Mouse (Mus musculus): ENCODE results near the gene Cxcl16. TPM values are rescaled to one million over a fixed set of nuclear protein-coding genes. Genes with fewer than 3 reads are reported as not detected.
"Not testable (repeated sequence)": the region's sequence is repeated elsewhere in the genome, so short reads cannot be mapped to it uniquely, and the experiment has no call there.

The Cxcl16 gene
- polyA plus RNA-seq, 1 experiment from 2014 or later = 1.9 TPM

DNA sequence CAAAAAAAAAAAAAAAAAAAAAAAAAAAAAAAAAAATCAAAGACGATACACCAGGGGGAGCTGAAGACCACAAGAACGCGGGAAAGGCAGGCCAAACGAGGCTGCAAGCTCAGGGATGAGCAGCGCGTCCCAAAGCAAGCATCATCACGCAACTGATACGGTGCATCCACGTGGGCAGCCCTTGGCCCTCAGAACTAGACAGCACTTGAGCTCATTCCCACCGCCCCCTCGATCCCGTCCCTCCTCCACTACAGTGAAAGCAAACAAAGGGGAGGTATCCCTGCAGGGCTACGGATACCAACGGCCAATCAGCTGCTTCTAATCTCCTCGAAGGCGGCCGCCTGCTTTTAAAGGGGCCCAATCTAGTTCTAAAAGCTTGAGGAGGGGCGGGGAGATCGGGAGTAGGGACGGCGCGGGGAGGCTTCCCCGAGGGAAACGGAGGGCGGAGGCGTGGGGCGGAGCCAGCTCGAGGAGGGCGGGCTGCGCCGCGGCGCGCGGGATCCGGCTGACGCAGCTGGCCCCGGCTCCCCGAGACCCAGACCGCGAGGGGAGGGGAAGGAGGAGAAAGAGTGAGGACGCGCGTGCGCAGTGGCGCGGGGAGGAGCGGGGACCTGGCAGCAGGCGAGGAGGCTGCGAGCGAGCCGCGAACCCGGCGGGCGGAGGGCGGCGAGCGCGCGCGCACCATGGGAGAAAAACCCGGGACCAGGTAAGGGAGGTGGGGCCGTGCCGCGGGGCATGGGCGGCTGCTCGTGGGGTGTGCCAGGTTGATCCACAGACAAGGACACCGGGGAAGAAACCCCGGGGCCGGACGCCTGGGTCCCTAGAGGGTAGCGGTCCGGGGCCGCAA is 27.5 kb downstream of the Cxcl16 start, which contains the start of gene Arrb2:
Gene Arrb2, plus strand, starts transcription at position 588 of the 847 bp plus-strand sequence.
- Histone ChIP-seq H3K4me2 (replicated peaks) (peak within 1 kb of the TSS; percentile 73), H3K27me3 (no peaks in the 10 kb centered on the region), H3K9ac (replicated peaks) (peak within 1 kb of the TSS; percentile 84), H3K4me3 (peak within 1 kb of the TSS; percentile 73), H3K4me1 (peaks cover 29% of the 10 kb centered on the region), H3K36me3 (peaks cover 14% of the 10 kb centered on the region), H3K9me3 (no peaks in the 10 kb centered on the region), H3K27ac (replicated peaks) (peak within 1 kb of the TSS; percentile 94)
- peak; percentile 97 for ATAC-seq (replicated peaks)
- 1% methylated on average over 72 of the region's 75 CpGs for WGBS

DNA sequence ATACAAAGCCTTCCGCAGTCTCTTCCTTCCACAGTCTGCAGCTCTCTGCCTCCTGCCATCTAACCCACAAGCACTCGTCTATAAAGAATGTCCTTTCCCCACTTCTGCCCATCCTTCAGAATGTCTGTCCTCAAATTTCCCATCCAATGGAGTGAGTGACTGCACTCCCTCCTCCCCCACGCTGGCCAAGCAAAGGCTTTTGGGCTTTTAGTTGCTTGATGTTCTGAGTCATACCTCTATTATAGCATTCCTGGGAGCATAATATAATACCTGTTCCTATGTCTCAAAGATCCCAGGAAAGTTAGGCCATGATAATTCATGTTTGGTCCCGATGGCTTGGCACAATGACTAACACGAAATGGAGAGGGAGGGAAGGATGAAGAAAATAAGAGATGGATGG is 28.2 kb downstream of the Cxcl16 start:
- WGBS = 22% methylated on average over 5 of the region's 5 CpGs
- Histone ChIP-seq H3K27me3 (no peaks in the 10 kb centered on the region), H3K4me2 (replicated peaks) (peak overlapping the region; percentile 73), H3K36me3 (peaks cover 8% of the 10 kb centered on the region), H3K4me3 (peak overlapping the region; percentile 73), H3K9ac (replicated peaks) (peak overlapping the region; percentile 84), H3K9me3 (no peaks in the 10 kb centered on the region), H3K27ac (replicated peaks) (peak overlapping the region; percentile 94), H3K4me1 (peaks cover 29% of the 10 kb centered on the region)
- no peak for ATAC-seq (replicated peaks)

DNA sequence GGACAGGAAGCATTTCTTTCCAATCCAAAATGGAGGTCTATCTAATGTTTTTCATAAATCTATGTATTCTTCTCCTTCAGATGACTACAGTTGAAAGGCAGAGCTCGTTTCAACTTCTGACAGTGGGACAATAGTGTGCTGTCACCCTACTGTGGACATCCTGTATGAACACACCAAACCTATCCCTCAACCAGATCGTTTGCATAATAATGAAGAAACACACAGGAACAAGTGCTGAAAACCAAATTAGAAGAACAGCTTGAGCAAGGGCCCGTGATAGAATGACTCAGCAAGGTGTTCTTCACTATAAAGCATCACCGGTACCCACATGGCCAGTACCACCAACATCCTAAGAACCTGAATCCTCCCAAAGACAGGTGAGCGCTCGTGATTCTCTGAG is 33.2 kb downstream of the Cxcl16 start:
- not testable (repeated sequence) for ATAC-seq (replicated peaks); H3K9me3 ChIP-seq; H3K9ac ChIP-seq (replicated peaks); H3K4me2 ChIP-seq (replicated peaks); H3K36me3 ChIP-seq; H3K27ac ChIP-seq (replicated peaks); H3K27me3 ChIP-seq; H3K4me3 ChIP-seq; H3K4me1 ChIP-seq
- WGBS = 62% methylated on average over 6 of the region's 6 CpGs

DNA sequence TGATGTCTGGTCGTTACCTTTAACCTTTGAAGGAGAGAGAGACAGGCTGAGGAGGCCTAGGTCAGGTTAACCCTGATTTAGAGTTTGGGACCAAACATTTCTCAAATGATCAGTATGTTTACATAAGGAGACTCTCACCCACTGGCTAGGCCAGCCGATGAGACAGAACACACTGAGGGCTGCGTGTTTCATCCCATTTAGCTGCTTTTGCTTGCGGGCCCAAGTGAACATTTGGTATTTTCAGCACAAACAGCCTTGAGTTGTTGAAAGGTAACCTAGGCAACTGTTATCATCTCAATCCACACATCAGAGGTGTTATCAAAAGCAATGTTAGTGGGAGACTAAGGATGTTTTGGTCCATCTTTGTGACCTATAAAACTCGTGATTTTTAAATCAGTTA is 40.3 kb downstream of the Cxcl16 start:
- no peak for ATAC-seq (replicated peaks)
- H3K36me3 ChIP-seq = no peaks in the 10 kb centered on the region
- no peaks in the 10 kb centered on the region for H3K9me3 ChIP-seq
- no peak overlapping the region for H3K27ac ChIP-seq (replicated peaks)
- no peaks in the 10 kb centered on the region for H3K4me1 ChIP-seq
- WGBS = 74% methylated on average over 5 of the region's 5 CpGs
- no peak overlapping the region for H3K4me3 ChIP-seq
- no peaks in the 10 kb centered on the region for H3K27me3 ChIP-seq
- no peak overlapping the region for H3K9ac ChIP-seq (replicated peaks)
- H3K4me2 ChIP-seq (replicated peaks) = no peak overlapping the region

DNA sequence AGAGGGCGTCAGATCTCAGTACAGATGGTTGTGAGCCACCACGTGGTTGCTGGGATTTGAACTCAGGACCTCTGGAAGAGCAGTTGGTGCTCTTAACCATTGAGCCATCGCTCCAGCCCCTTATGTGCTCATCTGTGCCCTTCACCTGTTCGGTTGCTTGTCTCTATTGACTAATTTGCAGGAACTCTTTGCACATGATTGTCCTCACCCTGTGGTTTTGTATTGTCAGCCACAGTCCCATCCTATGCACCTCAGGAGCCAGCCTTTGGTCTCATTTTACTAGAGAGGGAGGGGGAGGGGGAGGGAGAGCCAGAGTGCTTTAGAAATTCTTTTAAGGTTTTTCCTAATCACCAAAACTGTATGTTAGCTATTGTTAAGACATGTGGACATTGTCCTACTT is 41.6 kb downstream of the Cxcl16 start:
- Histone ChIP-seq H3K36me3 (no peaks in the 10 kb centered on the region), H3K9ac (replicated peaks) (no peak overlapping the region), H3K27ac (replicated peaks) (no peak overlapping the region), H3K4me1 (no peaks in the 10 kb centered on the region), H3K27me3 (no peaks in the 10 kb centered on the region), H3K4me3 (no peak overlapping the region), H3K4me2 (replicated peaks) (no peak overlapping the region), H3K9me3 (no peaks in the 10 kb centered on the region)
- ATAC-seq (replicated peaks) = no peak
- 67% methylated on average over 4 of the region's 4 CpGs for WGBS

DNA sequence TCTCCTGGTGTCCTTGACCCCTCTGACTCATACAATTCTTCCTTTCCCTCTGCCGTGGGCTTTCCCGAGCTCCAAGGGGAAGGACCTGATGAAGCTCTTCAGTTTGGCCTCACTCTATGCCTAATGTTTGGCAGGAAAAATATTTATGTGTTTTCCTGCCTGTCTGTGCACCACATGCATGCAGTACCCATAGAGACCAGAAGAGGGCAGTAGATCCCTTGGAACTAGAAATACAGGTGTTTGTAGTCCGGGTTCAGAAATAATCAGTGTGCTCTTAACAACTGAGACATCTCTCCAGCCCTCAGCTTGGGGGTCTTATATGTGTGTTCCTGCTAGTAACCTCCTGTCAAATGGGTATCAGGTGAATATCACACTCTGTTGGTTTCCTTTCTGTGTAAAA is 45.8 kb downstream of the Cxcl16 start:
- no peak for ATAC-seq (replicated peaks)
- Histone ChIP-seq H3K27ac (replicated peaks) (no peak overlapping the region), H3K4me2 (replicated peaks) (no peak overlapping the region), H3K9me3 (no peaks in the 10 kb centered on the region), H3K27me3 (no peaks in the 10 kb centered on the region), H3K4me1 (peaks cover 10% of the 10 kb centered on the region), H3K9ac (replicated peaks) (no peak overlapping the region), H3K36me3 (no peaks in the 10 kb centered on the region), H3K4me3 (no peak overlapping the region)
- WGBS = 5% methylated on average over 3 of the region's 3 CpGs

DNA sequence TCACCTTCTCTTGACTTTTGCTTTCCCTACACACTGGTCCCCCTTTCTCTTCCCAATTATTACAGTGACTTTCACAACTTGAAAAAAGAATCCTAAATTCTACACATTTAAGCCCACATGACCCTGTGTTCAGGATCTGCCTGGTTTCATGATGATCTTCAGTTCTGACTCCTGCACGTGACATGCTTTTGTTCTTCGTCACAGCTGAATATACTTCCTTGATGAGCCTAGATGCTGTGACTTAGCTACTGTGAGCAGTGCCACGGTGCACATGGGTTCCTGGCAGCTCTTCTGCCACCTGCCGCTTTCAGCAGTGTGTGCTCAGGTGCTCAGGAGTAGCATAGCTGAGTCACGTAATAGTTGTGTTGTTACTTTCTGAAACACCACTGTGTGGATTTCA is 47.2 kb downstream of the Cxcl16 start:
- Histone ChIP-seq H3K36me3 (no peaks in the 10 kb centered on the region), H3K4me2 (replicated peaks) (no peak overlapping the region), H3K27me3 (no peaks in the 10 kb centered on the region), H3K9me3 (no peaks in the 10 kb centered on the region), H3K27ac (replicated peaks) (no peak overlapping the region), H3K4me3 (no peak overlapping the region), H3K4me1 (peaks cover 24% of the 10 kb centered on the region), H3K9ac (replicated peaks) (no peak overlapping the region)
- 74% methylated on average over 5 of the region's 5 CpGs for WGBS
- ATAC-seq (replicated peaks) = no peak

DNA sequence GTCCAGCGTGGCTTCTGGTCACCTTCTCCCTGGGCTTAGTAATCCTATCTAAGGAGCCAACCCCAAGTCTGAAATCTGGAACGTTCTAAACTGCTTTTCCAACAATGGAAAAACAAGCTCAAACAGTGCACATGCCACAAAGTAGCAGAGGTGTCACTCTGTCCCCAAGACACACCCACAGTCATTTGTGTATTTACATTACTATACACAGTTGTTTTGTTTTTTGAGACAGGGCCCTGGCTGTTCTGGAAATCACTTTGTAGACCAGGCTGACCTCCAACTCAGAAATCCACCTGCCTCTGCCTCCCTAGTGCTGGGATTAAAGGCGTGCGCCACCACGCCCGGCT is 49.5 kb downstream of the Cxcl16 start:
- H3K4me2 ChIP-seq (replicated peaks) = peak overlapping the region; percentile 91
- WGBS = 60% methylated on average over 6 of the region's 6 CpGs
- H3K9me3 ChIP-seq = no peaks in the 10 kb centered on the region
- ATAC-seq (replicated peaks) = no peak
- no peaks in the 10 kb centered on the region for H3K27me3 ChIP-seq
- peak overlapping the region; percentile 82 for H3K27ac ChIP-seq (replicated peaks)
- peaks cover 4% of the 10 kb centered on the region for H3K36me3 ChIP-seq
- peaks cover 31% of the 10 kb centered on the region for H3K4me1 ChIP-seq
- peak overlapping the region; percentile 98 for H3K9ac ChIP-seq (replicated peaks)
- peak overlapping the region; percentile 95 for H3K4me3 ChIP-seq

DNA sequence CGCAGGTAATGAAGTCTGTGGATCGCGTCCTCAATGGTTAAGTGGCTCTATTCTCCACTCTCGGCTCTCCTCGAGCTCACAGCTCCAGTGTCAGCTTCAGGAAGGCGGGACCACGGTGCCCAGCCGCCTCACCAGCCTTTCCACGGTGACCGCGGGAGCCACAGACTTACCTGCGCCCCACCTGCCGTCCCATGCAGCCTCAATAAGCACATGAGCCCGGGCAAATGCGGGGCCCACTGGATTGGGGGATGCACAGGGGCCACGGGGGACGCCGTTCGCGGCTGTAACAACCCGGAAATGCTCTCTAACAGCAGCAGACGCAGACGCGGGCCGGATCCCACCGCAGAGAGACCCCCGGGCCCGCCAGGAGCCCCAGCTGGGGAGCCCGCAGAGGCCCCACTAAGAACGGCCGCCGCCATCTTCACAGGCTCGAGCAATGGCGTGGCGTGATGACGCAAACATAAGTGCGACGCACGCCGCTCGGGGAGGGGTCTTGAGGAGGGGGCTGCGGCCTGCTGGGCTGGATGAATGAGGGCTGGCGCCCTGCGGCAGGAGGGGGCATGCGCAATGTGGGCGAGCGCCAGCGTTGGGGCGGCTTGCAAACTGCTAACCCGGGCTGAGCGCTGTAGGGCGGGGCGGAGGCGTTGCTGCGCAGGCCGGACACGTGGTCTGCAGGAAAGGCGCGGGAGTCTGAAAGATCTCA is 50.0 kb downstream of the Cxcl16 start, which contains the start of gene Pelp1:
Gene Pelp1, minus strand, starts transcription at position 438 of the 703 bp plus-strand sequence.
- peak within 1 kb of the TSS; percentile 98 for H3K9ac ChIP-seq (replicated peaks)
- peaks cover 8% of the 10 kb centered on the region for H3K36me3 ChIP-seq
- peak within 1 kb of the TSS; percentile 91 for H3K4me2 ChIP-seq (replicated peaks)
- peak within 1 kb of the TSS; percentile 82 for H3K27ac ChIP-seq (replicated peaks)
- H3K27me3 ChIP-seq = no peaks in the 10 kb centered on the region
- peak; percentile 99 for ATAC-seq (replicated peaks)
- peak within 1 kb of the TSS; percentile 95 for H3K4me3 ChIP-seq
- H3K9me3 ChIP-seq = no peaks in the 10 kb centered on the region
- peaks cover 31% of the 10 kb centered on the region for H3K4me1 ChIP-seq
- WGBS = under 1% methylated on average over 59 of the region's 59 CpGs

Small RNA genes lying within 50 kb of the gene (microRNA-seq; reads per million reads assigned to microRNA genes)
- gene Mir7115 = not detected

Other genes starting within 250 kb of the Cxcl16 start
- 3.2 and 3.6 TPM in 2 replicates for gene Slc16a11, start 247.2 kb downstream of the Cxcl16 start, polyA plus RNA-seq (2015; fragmentation: Nextera tagmentation; extraction: Ambion mirVana)
- 14.9 and 17.7 TPM in 2 replicates for gene Slc16a13, start 238.9 kb downstream of the Cxcl16 start, polyA plus RNA-seq (2015; fragmentation: Nextera tagmentation; extraction: Ambion mirVana)
- gene Bcl6b, start 230.2 kb downstream of the Cxcl16 start, polyA plus RNA-seq (2015; fragmentation: Nextera tagmentation; extraction: Ambion mirVana) = 5.7 and 6.1 TPM in 2 replicates
- 191 and 199 TPM in 2 replicates for gene 0610010K14Rik, start 222.1 kb downstream of the Cxcl16 start, polyA plus RNA-seq (2015; fragmentation: Nextera tagmentation; extraction: Ambion mirVana)
- 12.9 and 13.0 TPM in 2 replicates for gene Gm21988, start 220.2 kb downstream of the Cxcl16 start, polyA plus RNA-seq (2015; fragmentation: Nextera tagmentation; extraction: Ambion mirVana)
- 271 and 278 TPM in 2 replicates for gene Rnasek, start 220.1 kb downstream of the Cxcl16 start, polyA plus RNA-seq (2015; fragmentation: Nextera tagmentation; extraction: Ambion mirVana)
- gene Alox12, start 204.6 kb downstream of the Cxcl16 start, polyA plus RNA-seq (2015; fragmentation: Nextera tagmentation; extraction: Ambion mirVana) = 0.66 and 0.79 TPM in 2 replicates
- not detected in 2 replicates for gene Alox12e, start 137.4 kb downstream of the Cxcl16 start, polyA plus RNA-seq (2015; fragmentation: Nextera tagmentation; extraction: Ambion mirVana)
- gene Alox15, start 108.0 kb downstream of the Cxcl16 start, polyA plus RNA-seq (2015; fragmentation: Nextera tagmentation; extraction: Ambion mirVana) = not detected in 2 replicates
- gene Pelp1, start 50.0 kb downstream of the Cxcl16 start, polyA plus RNA-seq (2015; fragmentation: Nextera tagmentation; extraction: Ambion mirVana) = 33.4 and 37.2 TPM in 2 replicates
- 38.1 and 38.4 TPM in 2 replicates for gene Arrb2, start 27.3 kb downstream of the Cxcl16 start, polyA plus RNA-seq (2015; fragmentation: Nextera tagmentation; extraction: Ambion mirVana)
- 40.2 and 45.0 TPM in 2 replicates for gene Med11, start 8.1 kb downstream of the Cxcl16 start, polyA plus RNA-seq (2015; fragmentation: Nextera tagmentation; extraction: Ambion mirVana)
- gene Zmynd15, start 551 bp downstream of the Cxcl16 start, polyA plus RNA-seq (2015; fragmentation: Nextera tagmentation; extraction: Ambion mirVana) = 0.52 and 0.56 TPM in 2 replicates
- 1.0 and 2.0 TPM in 2 replicates for gene Tm4sf5, start 45.3 kb upstream of the Cxcl16 start, polyA plus RNA-seq (2015; fragmentation: Nextera tagmentation; extraction: Ambion mirVana)
- 0.29 and 0.36 TPM in 2 replicates for gene Vmo1, start 54.6 kb upstream of the Cxcl16 start, polyA plus RNA-seq (2015; fragmentation: Nextera tagmentation; extraction: Ambion mirVana)
- 0.14 TPM in 1 of 2 replicates, not detected in the other for gene Gltpd2, start 59.2 kb upstream of the Cxcl16 start, polyA plus RNA-seq (2015; fragmentation: Nextera tagmentation; extraction: Ambion mirVana)
- 750 and 789 TPM in 2 replicates for gene Psmb6, start 65.4 kb upstream of the Cxcl16 start, polyA plus RNA-seq (2015; fragmentation: Nextera tagmentation; extraction: Ambion mirVana)
- not detected in 2 replicates for gene Gm40193, start 73.0 kb upstream of the Cxcl16 start, polyA plus RNA-seq (2015; fragmentation: Nextera tagmentation; extraction: Ambion mirVana)
- 7.0 and 8.2 TPM in 2 replicates for gene Pld2, start 80.1 kb upstream of the Cxcl16 start, polyA plus RNA-seq (2015; fragmentation: Nextera tagmentation; extraction: Ambion mirVana)
- 14.3 and 15.6 TPM in 2 replicates for gene Mink1, start 102.9 kb upstream of the Cxcl16 start, polyA plus RNA-seq (2015; fragmentation: Nextera tagmentation; extraction: Ambion mirVana)
- not detected in 2 replicates for gene 4930544D05Rik, start 155.9 kb upstream of the Cxcl16 start, polyA plus RNA-seq (2015; fragmentation: Nextera tagmentation; extraction: Ambion mirVana)
- 0.34 TPM in 1 of 2 replicates, not detected in the other for gene Chrne, start 159.2 kb upstream of the Cxcl16 start, polyA plus RNA-seq (2015; fragmentation: Nextera tagmentation; extraction: Ambion mirVana)
- 0.08 and 0.24 TPM in 2 replicates for gene Gp1ba, start 179.1 kb upstream of the Cxcl16 start, polyA plus RNA-seq (2015; fragmentation: Nextera tagmentation; extraction: Ambion mirVana)
- gene Rnf167, start 187.3 kb upstream of the Cxcl16 start, polyA plus RNA-seq (2015; fragmentation: Nextera tagmentation; extraction: Ambion mirVana) = 126 and 130 TPM in 2 replicates
- 167 and 168 TPM in 2 replicates for gene Slc25a11, start 187.5 kb upstream of the Cxcl16 start, polyA plus RNA-seq (2015; fragmentation: Nextera tagmentation; extraction: Ambion mirVana)
- 683 and 724 TPM in 2 replicates for gene Pfn1, start 194.7 kb upstream of the Cxcl16 start, polyA plus RNA-seq (2015; fragmentation: Nextera tagmentation; extraction: Ambion mirVana)
- 6.3 and 8.4 TPM in 2 replicates for gene Eno3, start 197.2 kb upstream of the Cxcl16 start, polyA plus RNA-seq (2015; fragmentation: Nextera tagmentation; extraction: Ambion mirVana)
- gene Spag7, start 209.4 kb upstream of the Cxcl16 start, polyA plus RNA-seq (2015; fragmentation: Nextera tagmentation; extraction: Ambion mirVana) = 148 and 153 TPM in 2 replicates
- 17.0 and 17.6 TPM in 2 replicates for gene Camta2, start 228.1 kb upstream of the Cxcl16 start, polyA plus RNA-seq (2015; fragmentation: Nextera tagmentation; extraction: Ambion mirVana)
- 0.69 and 1.5 TPM in 2 replicates for gene Inca1, start 240.2 kb upstream of the Cxcl16 start, polyA plus RNA-seq (2015; fragmentation: Nextera tagmentation; extraction: Ambion mirVana)
- gene Kif1c, start 240.6 kb upstream of the Cxcl16 start, polyA plus RNA-seq (2015; fragmentation: Nextera tagmentation; extraction: Ambion mirVana) = 1.4 and 1.5 TPM in 2 replicates